Mouse (Mus musculus) brain, embryonic 14.5 days (tissue): Measurements from ENCODE around the gene Pygl.

Source experiments
- CTCF ChIP-seq: fragments of 200-500 bp; IDR thresholded peaks from 2 replicates; pipeline ENCODE4 v1.5.1; 2012; ENCODE audit warnings: inconsistent platforms, mild to moderate bottlenecking, moderate library complexity, borderline replicate concordance; ENCODE audit not compliant: insufficient read depth, insufficient read length; ENCODE audit errors: extremely low read depth
- POLR2A ChIP-seq: fragments of 200-500 bp; IDR thresholded peaks from 2 replicates; pipeline ENCODE4 v1.6.1; 2012; ENCODE audit warnings: mild to moderate bottlenecking, inconsistent platforms, borderline replicate concordance; ENCODE audit not compliant: poor library complexity, insufficient read depth, insufficient read length, severe bottlenecking; ENCODE audit errors: extremely low read depth

DNA sequence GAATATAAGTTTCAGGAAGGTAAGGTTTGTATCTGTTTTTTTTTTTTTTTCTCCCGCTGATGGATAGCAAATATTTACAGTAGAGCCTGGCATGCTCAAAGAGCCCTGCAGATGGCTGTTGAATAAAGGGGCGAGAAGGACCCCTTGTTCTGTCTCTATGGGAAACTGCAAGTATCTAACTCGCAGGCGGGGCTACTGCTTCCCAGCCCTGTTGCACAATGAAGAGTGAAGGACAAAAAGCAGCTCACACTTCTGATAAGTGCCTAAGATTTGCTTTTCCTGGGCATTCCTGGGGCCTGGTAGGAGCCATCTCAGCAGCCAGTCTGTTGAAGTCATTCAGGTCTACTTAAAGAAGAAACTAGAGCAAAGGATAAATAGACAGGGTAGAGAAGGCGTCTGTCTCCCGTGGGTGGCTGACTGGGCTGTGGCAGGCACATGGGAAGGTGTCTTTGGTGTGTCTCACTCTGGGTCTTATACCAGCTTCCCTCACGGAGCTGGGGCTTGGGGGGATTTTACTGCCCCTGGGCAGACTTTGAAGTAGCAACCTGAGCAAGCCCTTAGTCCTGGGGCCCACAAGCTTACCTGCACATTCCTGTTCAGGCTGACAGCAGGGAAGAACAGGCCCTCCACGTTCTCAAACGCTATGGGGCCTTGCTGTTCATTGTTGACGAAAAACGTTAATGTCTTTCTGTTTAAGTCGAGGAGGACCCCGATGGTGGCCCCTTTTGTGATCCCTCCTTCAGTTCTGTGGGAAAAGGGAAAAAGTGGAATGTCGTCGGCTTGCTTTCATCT is 16.6 kb upstream of the Pygl start:
- TF ChIP-seq CTCF (no peak), POLR2A (no peak)
